Mouse (Mus musculus) heart, adult 18-20 months (tissue): ENCODE results near the gene Gm5431. TPM values are rescaled to one million over a fixed set of nuclear protein-coding genes. Genes with fewer than 3 reads are reported as not detected.
"Not testable (repeated sequence)": the region's sequence is repeated elsewhere in the genome, so short reads cannot be mapped to it uniquely, and the experiment has no call there.

Experiments
- DNase-seq, 2 experiments: peaks; one replicate each; pipeline ENCODE4 v3.0.0; 2021 to 2022; ENCODE audit warnings: mixed read lengths in 1 of 2
- total RNA-seq, 2 experiments: library from RNA; stranded (reverse); gene quantifications; 2 replicates each; pipeline ENCODE4 v1.2.3; 2021

Gene Gm5431
- total RNA-seq, 2 experiments from 2014 or later: 2.5 to 3.5 TPM

DNA sequence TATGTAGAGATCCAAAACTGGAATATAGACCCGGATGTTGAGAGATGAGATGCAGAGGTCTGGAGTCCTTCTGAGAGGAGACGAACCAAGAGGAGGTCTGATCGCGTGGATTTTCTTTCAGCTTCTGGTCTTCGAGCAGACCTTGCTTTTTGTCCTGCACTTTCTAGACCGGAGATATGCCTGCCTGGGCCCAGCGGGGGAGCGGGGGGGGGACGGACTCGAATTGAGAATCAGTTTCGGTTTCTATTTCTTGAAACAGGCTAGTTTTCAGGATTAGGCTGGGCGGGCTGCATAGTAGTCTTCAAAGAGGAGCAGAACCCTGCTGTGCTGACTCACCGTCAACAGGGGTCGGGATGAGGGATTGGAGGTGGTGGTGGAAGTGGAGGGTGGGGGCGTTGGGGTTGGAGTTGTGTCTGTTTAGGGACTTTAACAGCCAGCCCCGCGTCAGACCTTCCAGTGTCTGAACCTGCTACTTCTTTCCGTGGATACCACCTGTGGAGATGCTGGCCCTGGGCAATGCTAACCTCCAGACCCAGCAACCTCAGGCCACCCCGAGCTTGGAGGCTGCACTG lies 30.7 kb downstream of the Gm5431 start, which contains the start of gene Irgm1:
Gene Irgm1 (minus strand): TSS at position 483 of the 572 bp plus-strand sequence.
- peak; percentile 85 to 87 for DNase-seq

GRCm38 (mm10) chr11:48870781-48871180 lies 31.2 kb downstream of the Gm5431 start:
- DNase-seq: no peak

- peak in 1 of 2 experiments; percentile 40 for DNase-seq
Observed at GRCm38 (mm10) chr11:48869380-48870110, 32.5 kb downstream of the Gm5431 start.

GRCm38 (mm10) chr11:48866481-48866880 lies 35.5 kb downstream of the Gm5431 start:
- DNase-seq: no peak

DNA sequence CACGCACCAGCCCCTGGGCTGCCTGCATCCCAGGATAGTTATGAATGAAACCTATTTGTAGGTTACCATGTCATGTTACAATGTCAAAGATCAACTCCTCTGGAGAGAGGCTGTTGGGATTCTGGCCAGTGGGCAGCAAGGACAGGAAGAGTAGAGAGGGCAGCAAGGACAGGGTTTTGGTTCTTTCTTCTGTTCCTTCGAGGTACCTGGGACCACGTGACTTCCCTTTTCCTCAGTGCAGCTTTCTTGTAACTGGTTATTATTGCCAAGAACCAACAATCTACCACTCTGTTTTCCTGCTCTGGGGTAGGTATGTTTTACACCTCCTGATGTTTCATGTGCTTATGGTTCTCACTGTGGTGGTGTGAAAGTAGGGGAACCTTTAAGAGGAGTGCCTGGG lies 38.2 kb downstream of the Gm5431 start:
- no peak for DNase-seq

DNA sequence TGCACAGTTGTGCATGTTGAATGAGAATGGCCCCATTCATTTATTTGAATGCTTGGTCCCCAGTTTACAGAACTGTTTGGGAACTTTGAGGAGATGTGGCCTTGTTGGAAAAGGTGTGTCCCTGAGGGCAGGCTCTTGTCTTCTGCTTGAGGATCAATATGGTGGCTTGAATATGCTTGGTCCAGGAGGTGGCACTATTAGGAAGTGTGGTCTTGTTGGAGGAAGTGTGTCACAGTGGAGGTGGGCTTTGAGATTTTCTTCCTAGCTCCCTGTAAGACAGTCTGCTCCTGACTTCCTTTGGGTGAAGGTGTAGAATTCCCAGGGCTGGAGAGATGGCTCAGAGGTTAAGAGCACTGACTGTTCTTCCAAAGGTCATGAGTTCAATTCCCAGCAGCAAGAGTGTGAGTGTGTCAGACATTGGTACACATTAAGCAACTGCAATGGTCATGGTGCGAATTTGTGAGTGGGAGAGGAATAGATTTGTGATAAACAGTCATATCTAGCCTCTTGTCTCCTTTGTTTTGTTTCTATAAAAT lies 39.2 kb downstream of the Gm5431 start:
- no peak for DNase-seq

- peak; percentile 65 to 79 for DNase-seq
Observed at GRCm38 (mm10) chr11:48859014-48859413, 43.0 kb downstream of the Gm5431 start.

DNA sequence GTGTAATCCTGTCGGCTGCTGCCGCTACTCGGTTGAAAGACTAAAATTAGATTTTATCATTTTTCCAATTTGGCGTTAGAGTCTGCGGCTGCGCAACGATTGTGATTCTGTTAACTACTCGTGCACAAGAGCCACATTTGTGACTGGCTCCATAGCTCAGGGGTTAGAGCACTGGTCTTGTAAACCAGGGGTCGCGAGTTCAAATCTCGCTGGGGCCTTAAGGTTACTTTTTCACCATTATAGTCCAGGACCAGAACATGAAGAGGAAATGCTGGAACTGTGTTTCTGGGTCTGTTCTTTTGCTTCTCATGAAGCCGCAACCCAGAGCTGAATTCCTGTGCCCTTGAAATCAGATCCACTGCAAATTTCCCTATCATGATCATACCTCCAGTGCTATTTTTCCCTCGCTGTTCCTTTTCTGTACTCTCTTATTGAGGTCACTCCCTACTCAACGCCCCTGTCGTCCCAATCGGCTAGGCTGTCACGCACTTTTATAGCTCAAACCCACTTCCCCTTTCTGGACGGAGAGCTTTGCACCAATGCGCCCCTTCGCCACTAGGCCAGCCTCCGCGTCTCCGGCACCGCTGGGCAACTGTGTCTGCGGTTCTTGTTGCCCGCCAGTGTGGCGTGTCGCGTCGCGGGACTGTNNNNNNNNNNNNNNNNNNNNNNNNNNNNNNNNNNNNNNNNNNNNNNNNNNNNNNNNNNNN lies 48.4 kb downstream of the Gm5431 start:
- peak; percentile 92 to 98 for DNase-seq

DNA sequence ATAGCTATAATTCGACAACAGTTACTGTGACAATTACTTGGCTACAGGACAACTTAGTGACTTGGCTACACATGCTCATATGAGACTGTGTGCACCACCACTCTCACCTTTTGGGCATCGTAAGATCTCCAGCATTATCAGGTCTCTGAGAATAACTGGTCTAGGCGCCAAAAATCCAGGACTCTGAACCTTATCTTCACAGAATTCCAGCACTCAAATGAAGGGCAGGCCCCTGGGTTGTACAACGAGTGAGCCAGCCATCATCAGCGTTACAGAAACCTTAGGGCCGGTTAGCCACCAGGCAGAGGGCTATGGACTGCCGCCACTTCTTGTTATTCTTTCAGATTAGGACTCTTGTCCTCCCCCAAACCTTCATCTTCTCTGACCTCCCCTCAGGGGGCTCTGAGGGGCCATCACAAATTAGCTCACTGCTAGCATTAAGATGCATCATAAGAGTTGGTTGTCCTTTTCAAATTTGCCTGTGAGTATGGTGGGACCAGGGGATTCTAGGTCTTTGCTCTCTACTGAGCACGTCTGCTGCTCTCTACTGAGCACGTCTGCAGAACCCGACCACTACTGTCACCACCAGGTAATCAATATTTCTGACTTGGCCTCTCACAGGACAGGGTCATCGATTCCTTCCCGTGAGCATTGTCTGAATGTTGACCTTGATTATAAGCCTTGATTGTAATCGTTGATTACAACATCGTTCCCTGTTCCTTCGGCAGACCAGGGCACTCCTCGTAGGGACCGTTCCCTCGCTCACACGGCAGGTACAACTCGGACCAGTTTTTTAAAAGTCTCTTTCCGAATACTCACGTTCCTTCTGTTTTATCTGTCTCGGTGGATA lies 49.2 kb downstream of the Gm5431 start:
- no peak for DNase-seq

- DNase-seq: no peak
Observed at GRCm38 (mm10) chr11:48852190-48852589, 49.8 kb downstream of the Gm5431 start.

GRCm38 (mm10) chr11:48851270-48851995 lies 50.6 kb downstream of the Gm5431 start:
- no peak for DNase-seq

DNA sequence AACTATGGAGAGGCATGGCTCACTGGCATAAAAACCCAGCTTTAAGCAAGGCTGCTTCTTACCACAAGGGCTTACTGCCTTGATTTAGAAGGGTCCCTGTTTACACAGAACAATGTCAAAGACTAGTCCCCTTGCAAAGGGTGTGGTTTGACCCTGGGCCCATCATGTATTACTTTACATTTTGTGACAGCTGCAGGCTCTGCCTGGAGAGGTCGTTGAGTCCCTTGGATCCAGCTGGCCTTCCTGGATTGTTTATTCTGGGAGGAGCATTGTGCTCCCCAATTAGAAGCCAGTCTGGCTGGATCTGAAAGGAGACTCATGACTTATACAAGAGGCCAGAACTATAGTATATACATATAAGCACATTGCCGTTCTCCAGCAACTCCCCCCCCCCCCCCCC lies 51.8 kb downstream of the Gm5431 start:
- no peak for DNase-seq

DNA sequence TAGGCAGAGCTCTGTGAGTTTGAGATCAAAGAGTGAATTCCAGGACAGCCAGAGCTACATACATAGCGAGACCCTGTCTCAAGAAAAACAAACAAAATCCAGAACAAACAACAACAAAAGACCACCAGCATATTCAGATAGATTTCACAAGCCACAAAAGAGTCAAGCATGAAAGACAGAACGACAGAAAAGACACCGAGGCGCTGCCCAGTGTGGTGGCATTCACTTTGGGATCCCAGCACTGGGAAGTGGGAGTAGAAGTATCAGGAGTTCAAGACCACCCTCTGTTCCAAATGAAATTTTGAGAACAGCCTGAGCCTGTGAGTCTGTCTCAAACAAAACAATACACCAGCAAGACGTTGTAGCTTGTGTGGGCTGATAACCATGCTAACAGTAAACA lies 55.1 kb downstream of the Gm5431 start:
- no peak for DNase-seq

GRCm38 (mm10) chr11:48846362-48846761 lies 55.7 kb downstream of the Gm5431 start:
- not testable (repeated sequence) for DNase-seq

GRCm38 (mm10) chr11:48845244-48845815 lies 56.7 kb downstream of the Gm5431 start:
- no peak for DNase-seq

GRCm38 (mm10) chr11:48844309-48844708 lies 57.7 kb downstream of the Gm5431 start:
- no peak for DNase-seq

GRCm38 (mm10) chr11:48843202-48843601 lies 58.8 kb downstream of the Gm5431 start:
- no peak for DNase-seq

- DNase-seq: no peak
Observed at GRCm38 (mm10) chr11:48842378-48842792, 59.6 kb downstream of the Gm5431 start.

- no peak for DNase-seq
Observed at GRCm38 (mm10) chr11:48841213-48841612, 60.8 kb downstream of the Gm5431 start.

- DNase-seq: no peak
Observed at GRCm38 (mm10) chr11:48840805-48841204, 61.2 kb downstream of the Gm5431 start.
